Mouse (Mus musculus): ENCODE results near the gene Acox1.

DNA sequence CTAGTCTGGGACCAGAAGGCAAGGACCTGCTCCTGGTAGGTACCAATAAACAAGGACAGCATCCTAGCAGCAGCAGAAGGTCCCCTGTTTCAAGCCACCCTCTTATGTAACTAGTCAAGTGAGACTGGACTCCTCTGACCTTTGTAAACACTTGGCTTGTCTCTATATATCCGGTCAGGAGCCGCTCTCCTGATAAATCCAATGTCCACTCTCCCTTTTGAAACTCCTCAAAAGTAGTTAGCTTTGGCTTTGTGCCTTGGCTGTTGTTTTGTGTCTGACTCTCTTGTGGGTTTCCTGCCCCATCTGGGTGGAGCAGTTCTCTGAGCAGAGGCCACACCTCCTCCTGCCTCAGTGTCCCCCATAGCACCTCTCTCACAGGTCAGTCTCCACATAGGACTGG, 19.4 kb upstream of the Acox1 start:
- TF ChIP-seq CTCF (conservative IDR thresholded peaks at IDR 0.05; ENCODE audit: insufficient read depth, insufficient read length, low read depth, low read length) (no peak), POLR2A (IDR thresholded peaks at IDR 0.05; ENCODE audit: low read depth, low read length) (no peak)
